Mouse (Mus musculus): ENCODE data around the gene Cd96.
"Not testable (repeated sequence)": the region's sequence is repeated elsewhere in the genome, so short reads cannot be mapped to it uniquely, and the experiment has no call there.

Gene Cd96

GRCm38 (mm10) chr16:46120020-46120419, at the start of gene Cd96:
Gene Cd96 (minus strand): TSS chr16:46120251.
- DNase-seq, result no peak

- DNase-seq, result no peak
These were observed 46.9 kb upstream of the Cd96 start for GRCm38 (mm10) chr16:46166971-46167370.

- no peak for DNase-seq
These were observed 45.3 kb upstream of the Cd96 start for GRCm38 (mm10) chr16:46165305-46165704.

GRCm38 (mm10) chr16:46154832-46155231, 34.8 kb upstream of the Cd96 start, which contains the start of gene Gm4737:
Gene Gm4737 (minus strand): TSS chr16:46155077.
- not testable (repeated sequence) for DNase-seq

- peak; percentile 1 for DNase-seq
These were observed 31.1 kb upstream of the Cd96 start for GRCm38 (mm10) chr16:46151141-46151540.

GRCm38 (mm10) chr16:46148661-46149341, 28.8 kb upstream of the Cd96 start:
- DNase-seq, result no peak

GRCm38 (mm10) chr16:46146962-46147361, 26.9 kb upstream of the Cd96 start:
- no peak for DNase-seq

GRCm38 (mm10) chr16:46122238-46122637, 2.2 kb upstream of the Cd96 start:
- DNase-seq, result no peak

- peak; percentile 61 for DNase-seq
These were observed 1.4 kb upstream of the Cd96 start for GRCm38 (mm10) chr16:46121420-46121819.

- no peak for DNase-seq
These were observed 556 bp upstream of the Cd96 start for GRCm38 (mm10) chr16:46120607-46121006.

GRCm38 (mm10) chr16:46117645-46118044, 2.4 kb downstream of the Cd96 start:
- DNase-seq, result no peak

- DNase-seq, result no peak
These were observed 5.3 kb downstream of the Cd96 start for GRCm38 (mm10) chr16:46114727-46115126.

GRCm38 (mm10) chr16:46109536-46109935, 10.5 kb downstream of the Cd96 start:
- DNase-seq, result no peak

GRCm38 (mm10) chr16:46107431-46107830, 12.6 kb downstream of the Cd96 start:
- DNase-seq, result no peak

- no peak for DNase-seq
These were observed 15.6 kb downstream of the Cd96 start for GRCm38 (mm10) chr16:46104491-46104890.

- DNase-seq, result no peak
These were observed 18.3 kb downstream of the Cd96 start for GRCm38 (mm10) chr16:46101748-46102147.

- DNase-seq, result no peak
These were observed 19.8 kb downstream of the Cd96 start for GRCm38 (mm10) chr16:46100286-46100685.

- DNase-seq, result no peak
These were observed 22.6 kb downstream of the Cd96 start for GRCm38 (mm10) chr16:46097421-46097820.

- no peak for DNase-seq
These were observed 25.6 kb downstream of the Cd96 start for GRCm38 (mm10) chr16:46094478-46094877.

- DNase-seq, result no peak
These were observed 27.1 kb downstream of the Cd96 start for GRCm38 (mm10) chr16:46092935-46093334.

- DNase-seq, result no peak
These were observed 33.1 kb downstream of the Cd96 start for GRCm38 (mm10) chr16:46086874-46087473.

- no peak for DNase-seq
These were observed 52.1 kb downstream of the Cd96 start for GRCm38 (mm10) chr16:46068000-46068399.

- DNase-seq, result no peak
These were observed 56.8 kb downstream of the Cd96 start for GRCm38 (mm10) chr16:46063278-46063677.

GRCm38 (mm10) chr16:46046906-46047305, 73.1 kb downstream of the Cd96 start:
- no peak for DNase-seq

- peak; percentile 14 for DNase-seq
These were observed 83.8 kb downstream of the Cd96 start for GRCm38 (mm10) chr16:46036261-46036660.
